Mouse (Mus musculus) forebrain, embryonic 16.5 days (tissue): ENCODE data around the gene Prrt2. TPM values are rescaled to one million over a fixed set of nuclear protein-coding genes. Genes with fewer than 3 reads are reported as not detected.

ENCODE experiments used
- ATAC-seq: fragments of 200-750 bp; cut with Nextera tagmentation; 2 replicates; pipeline ENCODE4 v1.8.0; 2017; ENCODE audit warnings: mild to moderate bottlenecking, moderate library complexity
- H3K27ac ChIP-seq: fragments of 300-500 bp; sonication (generic); 2 replicates; pipeline ENCODE4 v1.5.1; 2014; ENCODE audit warnings: low read length, control low read depth
- H3K27me3 ChIP-seq: fragments of 300-500 bp; sonication (generic); replicated peaks from 2 replicates; pipeline ENCODE4 v1.6.1; 2014; ENCODE audit warnings: low read length; ENCODE audit not compliant: control insufficient read depth, insufficient read depth
- H3K36me3 ChIP-seq: fragments of 300-500 bp; sonication (generic); 2 replicates; pipeline ENCODE4 v1.6.1; 2014; ENCODE audit not compliant: control insufficient read depth, insufficient read depth
- H3K4me1 ChIP-seq: fragments of 300-500 bp; sonication (generic); replicated peaks from 2 replicates; pipeline ENCODE4 v1.6.1; 2014; ENCODE audit warnings: low read length; ENCODE audit not compliant: control insufficient read depth, insufficient read depth
- H3K4me2 ChIP-seq: fragments of 300-500 bp; sonication (generic); 2 replicates; pipeline ENCODE4 v1.6.1; 2014; ENCODE audit warnings: mild to moderate bottlenecking, low read length, control low read depth
- H3K4me3 ChIP-seq: fragments of 300-500 bp; sonication (generic); replicated peaks from 2 replicates; pipeline ENCODE4 v1.5.1; 2014; ENCODE audit warnings: mild to moderate bottlenecking, low read length, control low read depth
- H3K9ac ChIP-seq: fragments of 300-500 bp; sonication (generic); replicated peaks from 2 replicates; pipeline ENCODE4 v1.6.1; 2014; ENCODE audit warnings: low read depth, low read length, control low read depth
- H3K9me3 ChIP-seq: fragments of 300-500 bp; sonication (generic); 2 replicates; pipeline ENCODE4 v1.6.1; 2016; ENCODE audit warnings: low read length; ENCODE audit not compliant: control insufficient read depth
- WGBS: fragments of 180-500 bp; shearing (Covaris S2); extraction: QIAGEN DNeasy Blood & Tissue Kit; methylation state at CpG from one replicate; pipeline ENCODE4 v1.1.7; 2014; 5-methylcytosine and 5-hydroxymethylcytosine counted together
- polyA plus RNA-seq: library from polyadenylated mRNA; unstranded; fragments of >200 nt; fragmentation: Nextera tagmentation; extraction: Ambion mirVana; gene quantifications from 2 replicates; pipeline ENCODE4 v1.2.1, GENCODE M21; 2015

Gene Prrt2
- polyA plus RNA-seq, 1 experiment from 2014 or later = 29.9 TPM

DNA sequence TGATC lies 4.7 kb downstream of the Prrt2 start, which contains the start of gene Pagr1b:
Pagr1b (minus strand) TSS at position 4 of the 5 bp plus-strand sequence.
- no peak for ATAC-seq

GRCm38 (mm10) chr7:127016081-127016480 lies 4.9 kb downstream of the Prrt2 start:
- H3K4me1 ChIP-seq = peaks cover 55% of the 10 kb centered on the region
- peak overlapping the region; percentile 97 for H3K27ac ChIP-seq
- WGBS = 2% methylated on average over 10 of the region's 10 CpGs
- no peaks in the 10 kb centered on the region for H3K27me3 ChIP-seq
- H3K4me3 ChIP-seq = peak overlapping the region; percentile 62
- no peaks in the 10 kb centered on the region for H3K9me3 ChIP-seq
- peak overlapping the region; percentile 85 for H3K9ac ChIP-seq
- peak overlapping the region; percentile 83 for H3K4me2 ChIP-seq
- H3K36me3 ChIP-seq = peaks cover 11% of the 10 kb centered on the region; the same call in 1 of the 2 replicates
- 0 out of 2 replicates have a peak, but pooled peaks have one; percentile 0 for ATAC-seq

More for the DNA sequence above, 4.7 kb downstream of the Prrt2 start, which contains the start of gene Pagr1b:
- H3K27me3 ChIP-seq = no peaks in the 10 kb centered on the region
- peak within 1 kb of the TSS; percentile 62 for H3K4me3 ChIP-seq
- peak within 1 kb of the TSS; percentile 83 for H3K4me2 ChIP-seq
- peak within 1 kb of the TSS; percentile 97 for H3K27ac ChIP-seq
- H3K9ac ChIP-seq = peak within 1 kb of the TSS; percentile 85
- H3K9me3 ChIP-seq = no peaks in the 10 kb centered on the region
- H3K36me3 ChIP-seq = peaks cover 11% of the 10 kb centered on the region; the same call in 1 of the 2 replicates
- H3K4me1 ChIP-seq = peaks cover 57% of the 10 kb centered on the region

DNA sequence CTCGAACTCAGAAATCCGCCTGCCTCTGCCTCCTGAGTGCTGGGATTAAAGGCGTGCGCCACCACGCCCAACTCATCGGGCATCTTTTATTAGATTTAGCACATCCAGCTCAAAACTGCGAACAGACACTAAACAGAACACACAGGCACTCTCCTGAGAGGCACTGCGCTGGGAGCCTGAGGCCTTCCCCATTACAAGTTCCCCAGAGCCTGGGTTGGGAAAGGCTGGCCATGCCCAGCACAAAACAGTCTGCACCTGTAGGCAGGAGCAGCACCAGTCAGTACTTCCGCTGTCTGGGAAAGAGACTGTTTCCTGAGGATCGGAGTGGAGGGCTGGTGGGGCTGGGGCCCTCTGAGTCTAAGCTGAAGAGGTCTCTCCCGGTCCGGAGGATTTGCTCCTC lies 6.0 kb downstream of the Prrt2 start:
- H3K4me2 ChIP-seq = no peak overlapping the region
- H3K27me3 ChIP-seq = no peaks in the 10 kb centered on the region
- peaks cover 46% of the 10 kb centered on the region for H3K4me1 ChIP-seq
- H3K4me3 ChIP-seq = no peak overlapping the region
- H3K9me3 ChIP-seq = no peaks in the 10 kb centered on the region
- no peak overlapping the region for H3K27ac ChIP-seq
- ATAC-seq = no peak
- H3K9ac ChIP-seq = no peak overlapping the region
- H3K36me3 ChIP-seq = peaks cover 11% of the 10 kb centered on the region; the same call in 1 of the 2 replicates
- WGBS = 96% methylated on average over 12 of the region's 12 CpGs

DNA sequence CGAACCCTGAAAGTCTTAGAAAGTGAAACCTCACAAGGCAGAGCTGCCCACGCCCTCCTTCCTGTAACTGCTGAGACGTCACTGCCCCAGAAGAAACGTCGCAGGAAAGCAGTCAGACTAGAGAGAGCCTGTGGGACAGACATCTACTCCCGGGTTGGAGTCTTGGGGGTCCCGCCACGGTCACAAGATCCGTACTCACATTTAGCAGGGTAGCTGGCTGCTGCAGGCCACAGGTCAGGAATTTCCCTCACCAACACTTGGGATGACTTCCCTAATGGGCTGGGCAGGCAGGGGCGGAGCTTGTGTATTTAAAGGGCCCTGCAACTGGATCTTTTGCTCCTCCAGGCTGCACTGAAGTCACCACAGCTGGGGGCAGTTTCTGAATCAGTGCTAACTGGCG lies 6.7 kb downstream of the Prrt2 start, which contains the start of gene Mvp:
Mvp (minus strand) TSS at position 302 of the 400 bp plus-strand sequence.
- H3K36me3 ChIP-seq = peaks cover 11% of the 10 kb centered on the region; the same call in 1 of the 2 replicates
- H3K4me2 ChIP-seq = peak within 1 kb of the TSS; percentile 13; the same call in 1 of the 2 replicates
- H3K4me3 ChIP-seq = peak within 1 kb of the TSS; percentile 21
- WGBS = 79% methylated on average over 11 of the region's 11 CpGs
- no peaks in the 10 kb centered on the region for H3K9me3 ChIP-seq
- peaks cover 39% of the 10 kb centered on the region for H3K4me1 ChIP-seq
- no peak within 1 kb of the TSS for H3K9ac ChIP-seq
- H3K27ac ChIP-seq = no peak within 1 kb of the TSS
- H3K27me3 ChIP-seq = no peaks in the 10 kb centered on the region
- no peak for ATAC-seq

- 93% methylated on average over 6 of the region's 6 CpGs for WGBS
- peaks cover 11% of the 10 kb centered on the region; the same call in 1 of the 2 replicates for H3K36me3 ChIP-seq
- no peaks in the 10 kb centered on the region for H3K9me3 ChIP-seq
- H3K4me3 ChIP-seq = no peak overlapping the region
- H3K27me3 ChIP-seq = no peaks in the 10 kb centered on the region
- no peak overlapping the region for H3K27ac ChIP-seq
- no peak overlapping the region for H3K4me2 ChIP-seq
- peaks cover 37% of the 10 kb centered on the region for H3K4me1 ChIP-seq
- ATAC-seq = no peak
- no peak overlapping the region for H3K9ac ChIP-seq
These were observed 7.6 kb downstream of the Prrt2 start for GRCm38 (mm10) chr7:127013385-127013784.

GRCm38 (mm10) chr7:127012845-127013244 lies 8.2 kb downstream of the Prrt2 start:
- Histone ChIP-seq H3K36me3 (peaks cover 11% of the 10 kb centered on the region; the same call in 1 of the 2 replicates), H3K9me3 (no peaks in the 10 kb centered on the region), H3K9ac (no peak overlapping the region), H3K27ac (no peak overlapping the region), H3K4me2 (no peak overlapping the region), H3K27me3 (no peaks in the 10 kb centered on the region), H3K4me1 (peaks cover 37% of the 10 kb centered on the region), H3K4me3 (no peak overlapping the region)
- WGBS = 97% methylated on average over 10 of the region's 10 CpGs
- ATAC-seq = no peak

GRCm38 (mm10) chr7:127012374-127012773 lies 8.6 kb downstream of the Prrt2 start:
- H3K4me1 ChIP-seq = peaks cover 32% of the 10 kb centered on the region
- H3K36me3 ChIP-seq = peaks cover 11% of the 10 kb centered on the region; the same call in 1 of the 2 replicates
- no peaks in the 10 kb centered on the region for H3K27me3 ChIP-seq
- no peaks in the 10 kb centered on the region for H3K9me3 ChIP-seq
- no peak overlapping the region for H3K27ac ChIP-seq
- no peak overlapping the region for H3K9ac ChIP-seq
- H3K4me3 ChIP-seq = no peak overlapping the region
- no peak for ATAC-seq
- WGBS = 91% methylated on average over 6 of the region's 6 CpGs
- no peak overlapping the region for H3K4me2 ChIP-seq

GRCm38 (mm10) chr7:127011717-127012116 lies 9.3 kb downstream of the Prrt2 start:
- H3K27ac ChIP-seq = no peak overlapping the region
- H3K9me3 ChIP-seq = no peaks in the 10 kb centered on the region
- H3K27me3 ChIP-seq = no peaks in the 10 kb centered on the region
- peaks cover 11% of the 10 kb centered on the region; the same call in 1 of the 2 replicates for H3K36me3 ChIP-seq
- 84% methylated on average over 2 of the region's 2 CpGs for WGBS
- H3K4me1 ChIP-seq = peaks cover 32% of the 10 kb centered on the region
- H3K4me2 ChIP-seq = no peak overlapping the region
- H3K9ac ChIP-seq = no peak overlapping the region
- no peak overlapping the region for H3K4me3 ChIP-seq
- no peak for ATAC-seq

DNA sequence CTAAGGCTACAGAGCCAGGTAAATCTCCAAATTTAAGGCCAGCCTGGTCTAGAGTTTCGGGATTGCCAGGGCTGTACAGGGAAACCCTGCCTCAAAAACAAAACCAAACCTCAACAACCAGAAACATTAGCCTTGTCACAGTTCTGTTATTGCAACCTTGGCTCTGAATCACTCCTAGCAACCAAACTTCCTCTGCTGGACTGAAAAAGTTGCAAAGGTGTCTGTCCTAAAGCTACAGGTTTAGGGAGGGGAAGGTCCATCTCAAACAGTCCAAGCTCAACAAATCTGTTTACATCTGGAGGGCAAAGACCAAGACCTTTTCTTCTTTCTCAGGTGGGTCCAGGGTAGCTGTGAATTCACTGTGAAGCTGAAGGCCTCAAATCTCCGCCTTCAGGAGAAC lies 10.0 kb downstream of the Prrt2 start:
- no peak overlapping the region for H3K4me2 ChIP-seq
- H3K4me1 ChIP-seq = peaks cover 30% of the 10 kb centered on the region
- no peak overlapping the region for H3K27ac ChIP-seq
- H3K27me3 ChIP-seq = no peaks in the 10 kb centered on the region
- no peak overlapping the region for H3K4me3 ChIP-seq
- no peak overlapping the region for H3K9ac ChIP-seq
- H3K9me3 ChIP-seq = no peaks in the 10 kb centered on the region
- WGBS = 95% methylated on average over 2 of the region's 2 CpGs
- no peak for ATAC-seq
- peaks cover 11% of the 10 kb centered on the region; the same call in 1 of the 2 replicates for H3K36me3 ChIP-seq
